Mouse (Mus musculus) heart, postnatal 0 days (tissue): Measurements from ENCODE around the gene Ccn6. TPM values are rescaled to one million over a fixed set of nuclear protein-coding genes. Genes with fewer than 3 reads are reported as not detected.
"Not testable (repeated sequence)": the region's sequence is repeated elsewhere in the genome, so short reads cannot be mapped to it uniquely, and the experiment has no call there.

Source experiments
- ATAC-seq: fragments of 200-750 bp; cut with Nextera tagmentation; 2 replicates; pipeline ENCODE4 v1.8.0; 2017; ENCODE audit warnings: low read depth, moderate number of reproducible peaks, moderate library complexity; ENCODE audit not compliant: insufficient read depth
- DNase-seq: peaks from one replicate; pipeline ENCODE4 v3.0.0-alpha.2; 2016; ENCODE audit warnings: low spot score
- H3K27ac ChIP-seq: fragments of 300-500 bp; sonication (generic); 2 replicates; pipeline ENCODE4 v1.5.1; 2014; ENCODE audit warnings: low read depth, mild to moderate bottlenecking
- H3K27me3 ChIP-seq: fragments of 300-500 bp; sonication (generic); 2 replicates; pipeline ENCODE4 v1.6.1; 2014; ENCODE audit warnings: low read length, mixed read lengths; ENCODE audit not compliant: control insufficient read depth, insufficient read depth
- H3K36me3 ChIP-seq: fragments of 300-500 bp; sonication (generic); replicated peaks from 2 replicates; pipeline ENCODE4 v1.6.1; 2014; ENCODE audit warnings: low read length, mixed read lengths; ENCODE audit not compliant: control insufficient read depth, insufficient read depth
- H3K4me1 ChIP-seq: fragments of 300-500 bp; sonication (generic); 2 replicates; pipeline ENCODE4 v1.6.1; 2014; ENCODE audit warnings: antibody characterized with exemption; ENCODE audit not compliant: control insufficient read depth, insufficient read depth
- H3K4me2 ChIP-seq: fragments of 300-500 bp; sonication (generic); 2 replicates; pipeline ENCODE4 v1.6.1; 2014; ENCODE audit warnings: low read depth, mild to moderate bottlenecking, low read length, moderate library complexity
- H3K4me3 ChIP-seq: fragments of 300-500 bp; sonication (generic); 2 replicates; pipeline ENCODE4 v1.5.1; 2014; ENCODE audit warnings: low read depth, low read length
- H3K9ac ChIP-seq: fragments of 300-500 bp; sonication (generic); replicated peaks from 2 replicates; pipeline ENCODE4 v1.6.1; 2014; ENCODE audit warnings: low read depth, low read length, mixed read lengths
- H3K9me3 ChIP-seq: fragments of 300-500 bp; sonication (generic); replicated peaks from 2 replicates; pipeline ENCODE4 v1.6.1; 2016; ENCODE audit warnings: low read length; ENCODE audit not compliant: control insufficient read depth
- CTCF ChIP-seq: IDR thresholded peaks from 2 replicates; pipeline ENCODE4 v1.5.1; 2016; ENCODE audit warnings: antibody characterized with exemption, control low read depth, low read depth
- EP300 ChIP-seq: IDR thresholded peaks from 2 replicates; pipeline ENCODE4 v1.6.1; 2016; ENCODE audit warnings: antibody characterized with exemption, low read depth
- WGBS: fragments of 180-500 bp; shearing (Covaris S2); extraction: QIAGEN DNeasy Blood & Tissue Kit; methylation state at CpG from one replicate; pipeline ENCODE4 v1.1.7; 2014; 5-methylcytosine and 5-hydroxymethylcytosine counted together
- polyA plus RNA-seq: library from polyadenylated mRNA; unstranded; fragments of >200 nt; fragmentation: Nextera tagmentation; extraction: Ambion mirVana; gene quantifications from 2 replicates; pipeline ENCODE4 v1.2.1, GENCODE M21; 2015
- total RNA-seq: library from RNA; depleted of rRNA; stranded (reverse); fragments of >200 nt; gene quantifications from 2 replicates; pipeline ENCODE4 v1.2.3, GENCODE M21; 2014; ENCODE audit warnings: low replicate concordance

Ccn6 gene
- total and polyA plus RNA-seq, 2 experiments from 2014 or later: not detected

GRCm38 (mm10) chr10:39202490-39202889 lies 38.9 kb upstream of the Ccn6 start:
- peaks cover 6% of the 10 kb centered on the region; the same call in 1 of the 2 replicates for H3K9me3 ChIP-seq
- no peak overlapping the region for H3K4me2 ChIP-seq
- WGBS: 58% methylated on average over 4 of the region's 4 CpGs
- no peak overlapping the region for H3K4me3 ChIP-seq
- H3K27me3 ChIP-seq: no peaks in the 10 kb centered on the region
- DNase-seq: no peak
- ATAC-seq: no peak
- no peak overlapping the region for H3K9ac ChIP-seq
- no peak overlapping the region for H3K27ac ChIP-seq
- TF ChIP-seq EP300 (no peak), CTCF (no peak)
- H3K4me1 ChIP-seq: no peaks in the 10 kb centered on the region
- no peaks in the 10 kb centered on the region for H3K36me3 ChIP-seq

GRCm38 (mm10) chr10:39198216-39198615 lies 34.6 kb upstream of the Ccn6 start:
- DNase-seq, H3K36me3 ChIP-seq, H3K9me3 ChIP-seq, ATAC-seq, H3K4me3 ChIP-seq, H3K27me3 ChIP-seq, H3K4me2 ChIP-seq, H3K27ac ChIP-seq, H3K9ac ChIP-seq, H3K4me1 ChIP-seq: not testable (repeated sequence)
- WGBS: 86% methylated on average over 11 of the region's 11 CpGs

GRCm38 (mm10) chr10:39192673-39193072 lies 29.1 kb upstream of the Ccn6 start:
- ATAC-seq (no peak), DNase-seq (no peak)
- Histone ChIP-seq H3K27me3 (no peaks in the 10 kb centered on the region), H3K27ac (peak overlapping the region; percentile 51; the same call in 1 of the 2 replicates), H3K36me3 (no peaks in the 10 kb centered on the region), H3K4me3 (no peak overlapping the region), H3K9ac (no peak overlapping the region), H3K4me1 (no peaks in the 10 kb centered on the region), H3K9me3 (no peaks in the 10 kb centered on the region), H3K4me2 (no peak overlapping the region)
- 83% methylated on average over 3 of the region's 3 CpGs for WGBS
- TF ChIP-seq CTCF (no peak), EP300 (no peak)

- DNase-seq (no peak), ATAC-seq (no peak)
- H3K9ac ChIP-seq: no peak overlapping the region
- no peak overlapping the region for H3K27ac ChIP-seq
- H3K4me1 ChIP-seq: no peaks in the 10 kb centered on the region
- no peaks in the 10 kb centered on the region for H3K27me3 ChIP-seq
- H3K4me2 ChIP-seq: no peak overlapping the region
- H3K36me3 ChIP-seq: no peaks in the 10 kb centered on the region
- 80% methylated on average over 4 of the region's 4 CpGs for WGBS
- no peak overlapping the region for H3K4me3 ChIP-seq
- H3K9me3 ChIP-seq: no peaks in the 10 kb centered on the region
- TF ChIP-seq CTCF: no peak
These were observed 21.9 kb upstream of the Ccn6 start for GRCm38 (mm10) chr10:39185545-39185906.

- ATAC-seq (no peak), DNase-seq (no peak)
- no peak overlapping the region for H3K9ac ChIP-seq
- H3K9me3 ChIP-seq: no peaks in the 10 kb centered on the region
- no peak overlapping the region for H3K4me3 ChIP-seq
- no peak overlapping the region for H3K27ac ChIP-seq
- H3K27me3 ChIP-seq: no peaks in the 10 kb centered on the region
- H3K4me2 ChIP-seq: no peak overlapping the region
- no peaks in the 10 kb centered on the region for H3K4me1 ChIP-seq
- no peaks in the 10 kb centered on the region for H3K36me3 ChIP-seq
- TF ChIP-seq CTCF: no peak
- 84% methylated on average over 8 of the region's 8 CpGs for WGBS
These were observed 21.4 kb upstream of the Ccn6 start for GRCm38 (mm10) chr10:39184864-39185544.

- no peak overlapping the region for H3K9ac ChIP-seq
- 0 out of 2 replicates have a peak, but pooled peaks cover 3% of the 10 kb centered on the region for H3K4me1 ChIP-seq
- no peaks in the 10 kb centered on the region for H3K36me3 ChIP-seq
- DNase-seq (no peak), ATAC-seq (no peak)
- H3K4me2 ChIP-seq: no peak overlapping the region
- H3K4me3 ChIP-seq: no peak overlapping the region
- TF ChIP-seq CTCF (no peak), EP300 (no peak)
- no peak overlapping the region for H3K27ac ChIP-seq
- WGBS: 62% methylated on average over 5 of the region's 5 CpGs
- no peaks in the 10 kb centered on the region for H3K27me3 ChIP-seq
- 0 out of 2 replicates have a peak, but pooled peaks cover 9% of the 10 kb centered on the region for H3K9me3 ChIP-seq
These were observed 13.4 kb upstream of the Ccn6 start for GRCm38 (mm10) chr10:39176981-39177380.
